Mouse (Mus musculus) liver, embryonic 11.5 days (tissue): Measurements from ENCODE around the gene Neu4. TPM values are rescaled to one million over a fixed set of nuclear protein-coding genes. Genes with fewer than 3 reads are reported as not detected.
"Not testable (repeated sequence)": the region's sequence is repeated elsewhere in the genome, so short reads cannot be mapped to it uniquely, and the experiment has no call there.

Source experiments
- ATAC-seq: fragments of 200-750 bp; cut with Nextera tagmentation; replicated peaks from 2 replicates; pipeline ENCODE4 v1.8.0; 2017; ENCODE audit warnings: moderate number of reproducible peaks, mild to moderate bottlenecking, moderate TSS enrichment, moderate library complexity; ENCODE audit not compliant: low FRiP score
- DNase-seq: peaks from one replicate; pipeline ENCODE4 v3.0.0-alpha.2; 2017; ENCODE audit warnings: low spot score
- H3K27ac ChIP-seq: fragments of 300-500 bp; sonication (generic); 2 replicates; pipeline ENCODE4 v1.5.1; 2014; ENCODE audit warnings: mild to moderate bottlenecking, low read depth, low read length, control low read depth
- H3K27me3 ChIP-seq: fragments of 300-500 bp; sonication (generic); replicated peaks from 2 replicates; pipeline ENCODE4 v1.6.1; 2014; ENCODE audit warnings: low read length, mixed read lengths; ENCODE audit not compliant: control insufficient read depth, insufficient read depth
- H3K36me3 ChIP-seq: fragments of 300-500 bp; sonication (generic); 2 replicates; pipeline ENCODE4 v1.6.1; 2014; ENCODE audit warnings: mild to moderate bottlenecking, low read length, moderate library complexity, mixed read lengths; ENCODE audit not compliant: control insufficient read depth, insufficient read depth
- H3K4me1 ChIP-seq: fragments of 300-500 bp; sonication (generic); replicated peaks from 2 replicates; pipeline ENCODE4 v1.6.1; 2014; ENCODE audit warnings: low read length, mixed read lengths; ENCODE audit not compliant: control insufficient read depth, insufficient read depth
- H3K4me2 ChIP-seq: fragments of 300-500 bp; sonication (generic); 2 replicates; pipeline ENCODE4 v1.6.1; 2014; ENCODE audit warnings: mild to moderate bottlenecking, control low read depth, moderate library complexity
- H3K4me3 ChIP-seq: fragments of 300-500 bp; sonication (generic); 2 replicates; pipeline ENCODE4 v1.5.1; 2014; ENCODE audit warnings: low read depth, low read length, control low read depth
- H3K9ac ChIP-seq: fragments of 300-500 bp; sonication (generic); 2 replicates; pipeline ENCODE4 v1.6.1; 2014; ENCODE audit warnings: low read depth, low read length, control low read depth
- H3K9me3 ChIP-seq: fragments of 300-500 bp; sonication (generic); 2 replicates; pipeline ENCODE4 v1.6.1; 2016; ENCODE audit warnings: low read length, inconsistent platforms, mixed read lengths; ENCODE audit not compliant: control insufficient read depth
- WGBS: fragments of 180-500 bp; shearing (Covaris S2); extraction: QIAGEN DNeasy Blood & Tissue Kit; methylation state at CpG from one replicate; pipeline ENCODE4 v1.1.7; 2014; 5-methylcytosine and 5-hydroxymethylcytosine counted together
- polyA plus RNA-seq: library from polyadenylated mRNA; unstranded; fragments of >200 nt; fragmentation: Nextera tagmentation; extraction: Ambion mirVana; gene quantifications from 2 replicates; pipeline ENCODE4 v1.2.1, GENCODE M21; 2014

Gene Neu4
- polyA plus RNA-seq, 1 experiment from 2014 or later: not detected

GRCm38 (mm10) chr1:94057401-94057800 is 37.1 kb downstream of the Neu4 start:
- H3K27ac ChIP-seq: no peak overlapping the region
- H3K36me3 ChIP-seq: no peaks in the 10 kb centered on the region
- 87% methylated on average over 2 of the region's 2 CpGs for WGBS
- no peak overlapping the region for H3K4me3 ChIP-seq
- H3K9ac ChIP-seq: no peak overlapping the region
- H3K4me1 ChIP-seq: no peaks in the 10 kb centered on the region
- H3K27me3 ChIP-seq: no peaks in the 10 kb centered on the region
- H3K4me2 ChIP-seq: no peak overlapping the region
- H3K9me3 ChIP-seq: no peaks in the 10 kb centered on the region
- DNase-seq (no peak), ATAC-seq (no peak)

GRCm38 (mm10) chr1:94058281-94058680 is 38.0 kb downstream of the Neu4 start:
- not testable (repeated sequence) for H3K4me2 ChIP-seq, H3K27ac ChIP-seq, ATAC-seq, H3K36me3 ChIP-seq, H3K9me3 ChIP-seq, H3K9ac ChIP-seq, H3K4me1 ChIP-seq, DNase-seq, H3K27me3 ChIP-seq, H3K4me3 ChIP-seq
- WGBS: 38% methylated on average over 1 of the region's 1 CpGs

- Histone ChIP-seq H3K9ac (no peak overlapping the region), H3K4me1 (no peaks in the 10 kb centered on the region), H3K27ac (no peak overlapping the region), H3K4me2 (no peak overlapping the region), H3K27me3 (peaks cover 2% of the 10 kb centered on the region; the same call in 1 of the 2 replicates), H3K36me3 (no peaks in the 10 kb centered on the region), H3K9me3 (no peaks in the 10 kb centered on the region), H3K4me3 (no peak overlapping the region)
- DNase-seq (no peak), ATAC-seq (no peak)
- 65% methylated on average over 6 of the region's 6 CpGs for WGBS
Measured at GRCm38 (mm10) chr1:94074756-94075155, 54.5 kb downstream of the Neu4 start.

- Histone ChIP-seq H3K4me3 (no peak overlapping the region), H3K9ac (no peak overlapping the region), H3K4me2 (no peak overlapping the region), H3K27me3 (peaks cover 9% of the 10 kb centered on the region), H3K36me3 (no peaks in the 10 kb centered on the region), H3K27ac (no peak overlapping the region), H3K4me1 (no peaks in the 10 kb centered on the region), H3K9me3 (no peaks in the 10 kb centered on the region)
- ATAC-seq (no peak), DNase-seq (no peak)
- 17% methylated on average over 1 of the region's 1 CpGs for WGBS
Measured at GRCm38 (mm10) chr1:94076702-94077101, 56.5 kb downstream of the Neu4 start.

Other genes starting within 250 kb of the Neu4 start
- 297 and 324 TPM in 2 replicates for gene Dtymk, start 218.5 kb upstream of the Neu4 start, polyA plus RNA-seq
- gene Ing5, start 216.5 kb upstream of the Neu4 start, polyA plus RNA-seq: 23.1 and 24.2 TPM in 2 replicates
- gene D2hgdh, start 195.5 kb upstream of the Neu4 start, polyA plus RNA-seq: 10.1 and 12.3 TPM in 2 replicates
- gene Gal3st2, start 159.1 kb upstream of the Neu4 start, polyA plus RNA-seq: not detected in 2 replicates
- not detected in 2 replicates for gene Gal3st2b, start 102.1 kb upstream of the Neu4 start, polyA plus RNA-seq
- not detected in 2 replicates for gene Gal3st2c, start 29.9 kb upstream of the Neu4 start, polyA plus RNA-seq
- gene Pdcd1, start 32.1 kb downstream of the Neu4 start, polyA plus RNA-seq: not detected in 2 replicates